Mouse (Mus musculus) lung, postnatal 0 days (tissue): ENCODE data around the gene Mb21d2. TPM values are rescaled to one million over a fixed set of nuclear protein-coding genes. Genes with fewer than 3 reads are reported as not detected.
A peak's percentile ranks its signal among the peaks of the same experiment; 100 is the strongest.

Experiments used
- ATAC-seq: fragments of 200-750 bp; cut with Nextera tagmentation; 2 replicates; pipeline ENCODE4 v1.8.0; 2017; ENCODE audit warnings: moderate library complexity
- DNase-seq: peaks from one replicate; pipeline ENCODE4 v3.0.0-alpha.2; 2016; ENCODE audit warnings: low spot score
- H3K27ac ChIP-seq: fragments of 300-500 bp; sonication (generic); 2 replicates; pipeline ENCODE4 v1.5.1; 2014; ENCODE audit warnings: antibody characterized with exemption, mild to moderate bottlenecking, low read length, mixed read lengths
- H3K27me3 ChIP-seq: fragments of 300-500 bp; sonication (generic); replicated peaks from 2 replicates; pipeline ENCODE4 v1.6.1; 2014; ENCODE audit warnings: low read length, mixed read lengths; ENCODE audit not compliant: insufficient read depth
- H3K36me3 ChIP-seq: fragments of 300-500 bp; sonication (generic); 2 replicates; pipeline ENCODE4 v1.6.1; 2014; ENCODE audit warnings: low read length, mixed read lengths; ENCODE audit not compliant: insufficient read depth
- H3K4me1 ChIP-seq: fragments of 300-500 bp; sonication (generic); 2 replicates; pipeline ENCODE4 v1.6.1; 2014; ENCODE audit warnings: antibody characterized with exemption, low read depth, low read length, mixed read lengths; ENCODE audit not compliant: insufficient read depth
- H3K4me2 ChIP-seq: fragments of 300-500 bp; sonication (generic); replicated peaks from 2 replicates; pipeline ENCODE4 v1.6.1; 2014; ENCODE audit warnings: low read depth, mild to moderate bottlenecking, low read length, moderate library complexity, mixed read lengths
- H3K4me3 ChIP-seq: fragments of 300-500 bp; sonication (generic); 2 replicates; pipeline ENCODE4 v1.5.1; 2014; ENCODE audit warnings: low read depth, low read length
- H3K9ac ChIP-seq: fragments of 300-500 bp; sonication (generic); replicated peaks from 2 replicates; pipeline ENCODE4 v1.6.1; 2014; ENCODE audit warnings: low read depth, mild to moderate bottlenecking
- H3K9me3 ChIP-seq: fragments of 300-500 bp; sonication (generic); 2 replicates; pipeline ENCODE4 v1.6.1; 2016; ENCODE audit warnings: low read length, mixed read lengths
- CTCF ChIP-seq: IDR thresholded peaks from 2 replicates; pipeline ENCODE4 v1.5.1; 2016; ENCODE audit warnings: antibody characterized with exemption, mild to moderate bottlenecking
- EP300 ChIP-seq: IDR thresholded peaks from 2 replicates; pipeline ENCODE4 v1.6.1; 2016; ENCODE audit warnings: antibody characterized with exemption, mild to moderate bottlenecking, control low read depth
- WGBS: fragments of 180-500 bp; shearing (Covaris S2); extraction: QIAGEN DNeasy Blood & Tissue Kit; methylation state at CpG from one replicate; pipeline ENCODE4 v1.1.7; 2014; 5-methylcytosine and 5-hydroxymethylcytosine counted together
- polyA plus RNA-seq: library from polyadenylated mRNA; unstranded; fragments of >200 nt; fragmentation: Nextera tagmentation; extraction: Ambion mirVana; gene quantifications from 2 replicates; pipeline ENCODE4 v1.2.1, GENCODE M21; 2015

Gene Mb21d2
- polyA plus RNA-seq, 1 experiment from 2014 or later = 3.8 TPM

GRCm38 (mm10) chr16:28927381-28927780 is 2.1 kb downstream of the Mb21d2 start:
- no peak overlapping the region for H3K9ac ChIP-seq
- TF ChIP-seq CTCF = no peak
- no peak for TF ChIP-seq EP300
- no peaks in the 10 kb centered on the region for H3K9me3 ChIP-seq
- no peaks in the 10 kb centered on the region for H3K27me3 ChIP-seq
- no peak overlapping the region for H3K4me3 ChIP-seq
- ATAC-seq = no peak
- no peak overlapping the region for H3K4me2 ChIP-seq
- no peaks in the 10 kb centered on the region for H3K4me1 ChIP-seq
- H3K27ac ChIP-seq = no peak overlapping the region
- no peak for DNase-seq
- 72% methylated on average over 9 of the region's 9 CpGs for WGBS
- no peaks in the 10 kb centered on the region for H3K36me3 ChIP-seq

- no peaks in the 10 kb centered on the region for H3K4me1 ChIP-seq
- WGBS = 79% methylated on average over 11 of the region's 11 CpGs
- H3K36me3 ChIP-seq = no peaks in the 10 kb centered on the region
- H3K4me2 ChIP-seq = no peak overlapping the region
- no peak for TF ChIP-seq EP300
- no peak for TF ChIP-seq CTCF
- no peaks in the 10 kb centered on the region for H3K27me3 ChIP-seq
- ATAC-seq (no peak), DNase-seq (no peak)
- H3K4me3 ChIP-seq = no peak overlapping the region
- H3K9ac ChIP-seq = no peak overlapping the region
- no peak overlapping the region for H3K27ac ChIP-seq
- no peaks in the 10 kb centered on the region for H3K9me3 ChIP-seq
Observed at GRCm38 (mm10) chr16:28919320-28919885, 10.1 kb downstream of the Mb21d2 start.

GRCm38 (mm10) chr16:28915362-28915761 is 14.1 kb downstream of the Mb21d2 start:
- Histone ChIP-seq H3K4me2 (no peak overlapping the region), H3K9me3 (no peaks in the 10 kb centered on the region), H3K27me3 (no peaks in the 10 kb centered on the region), H3K27ac (no peak overlapping the region), H3K36me3 (no peaks in the 10 kb centered on the region), H3K4me3 (no peak overlapping the region), H3K4me1 (0 out of 2 replicates have a peak, but pooled peaks cover 2% of the 10 kb centered on the region), H3K9ac (no peak overlapping the region)
- no peak for ATAC-seq
- no peak for DNase-seq
- TF ChIP-seq CTCF (no peak), EP300 (no peak)
- 76% methylated on average over 7 of the region's 7 CpGs for WGBS

- H3K27me3 ChIP-seq = no peaks in the 10 kb centered on the region
- TF ChIP-seq CTCF = no peak
- TF ChIP-seq EP300 = no peak
- H3K4me2 ChIP-seq = no peak overlapping the region
- H3K4me3 ChIP-seq = no peak overlapping the region
- H3K9ac ChIP-seq = no peak overlapping the region
- DNase-seq (no peak), ATAC-seq (no peak)
- 0 out of 2 replicates have a peak, but pooled peaks cover 2% of the 10 kb centered on the region for H3K4me1 ChIP-seq
- no peaks in the 10 kb centered on the region for H3K9me3 ChIP-seq
- H3K27ac ChIP-seq = no peak overlapping the region
- 73% methylated on average over 1 of the region's 1 CpGs for WGBS
- no peaks in the 10 kb centered on the region for H3K36me3 ChIP-seq
Observed at GRCm38 (mm10) chr16:28914709-28915108, 14.8 kb downstream of the Mb21d2 start.

- Histone ChIP-seq H3K4me2 (peak overlapping the region; percentile 31; the same call in 1 of the 2 replicates), H3K27me3 (no peaks in the 10 kb centered on the region), H3K36me3 (no peaks in the 10 kb centered on the region), H3K4me3 (no peak overlapping the region), H3K4me1 (0 out of 2 replicates have a peak, but pooled peaks cover 2% of the 10 kb centered on the region), H3K9me3 (no peaks in the 10 kb centered on the region), H3K27ac (peak overlapping the region; percentile 9; the same call in 1 of the 2 replicates), H3K9ac (no peak overlapping the region)
- TF ChIP-seq EP300 (peak; percentile 53; the same call in 1 of the 2 replicates), CTCF (no peak)
- 42% methylated on average over 15 of the region's 15 CpGs for WGBS
- ATAC-seq = peak; percentile 68
- DNase-seq = peak; percentile 60
Observed at GRCm38 (mm10) chr16:28911414-28912050, 17.9 kb downstream of the Mb21d2 start.

- Histone ChIP-seq H3K4me1 (no peaks in the 10 kb centered on the region), H3K27ac (peak overlapping the region; percentile 34; the same call in 1 of the 2 replicates), H3K27me3 (no peaks in the 10 kb centered on the region), H3K9me3 (no peaks in the 10 kb centered on the region), H3K9ac (no peak overlapping the region), H3K4me3 (no peak overlapping the region), H3K36me3 (no peaks in the 10 kb centered on the region), H3K4me2 (no peak overlapping the region)
- peak; percentile 82 for ATAC-seq
- TF ChIP-seq EP300 = peak; percentile 93
- TF ChIP-seq CTCF = no peak
- 43% methylated on average over 7 of the region's 7 CpGs for WGBS
- DNase-seq = peak; percentile 74
Observed at GRCm38 (mm10) chr16:28906370-28907275, 22.9 kb downstream of the Mb21d2 start.
